Mouse (Mus musculus) frontal cortex, postnatal 25 days (tissue): ENCODE measurements around the gene Crlf3.
A peak's percentile ranks its signal among the peaks of the same experiment; 100 is the strongest.
"Not testable (repeated sequence)": the region's sequence is repeated elsewhere in the genome, so short reads cannot be mapped to it uniquely, and the experiment has no call there.

Experiments used
- DNase-seq, 2 experiments: peaks; one replicate each; pipeline ENCODE4 v3.0.0; 2022; ENCODE audit warnings: low spot score in 2 of 2

The Crlf3 gene

DNA sequence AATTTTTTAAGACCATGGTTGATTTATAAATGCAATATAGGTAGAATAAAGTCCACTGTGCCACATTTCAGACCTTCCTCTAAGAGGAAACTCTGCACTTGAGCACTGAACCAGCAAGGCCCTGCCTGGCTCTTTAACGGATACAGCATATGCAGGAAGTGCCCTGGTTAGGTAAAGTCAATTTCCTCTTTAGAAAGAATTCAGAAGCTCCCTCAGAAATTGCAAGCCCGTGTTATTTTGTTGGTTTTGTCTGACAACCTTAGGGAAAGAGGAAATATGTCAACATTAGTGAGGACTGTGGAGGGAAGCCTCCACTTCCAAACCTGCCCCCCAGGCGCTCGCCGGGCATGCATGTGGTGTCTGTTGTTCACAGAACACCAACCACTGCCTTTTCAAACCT is 13.2 kb downstream of the Crlf3 start:
- no peak for DNase-seq

DNA sequence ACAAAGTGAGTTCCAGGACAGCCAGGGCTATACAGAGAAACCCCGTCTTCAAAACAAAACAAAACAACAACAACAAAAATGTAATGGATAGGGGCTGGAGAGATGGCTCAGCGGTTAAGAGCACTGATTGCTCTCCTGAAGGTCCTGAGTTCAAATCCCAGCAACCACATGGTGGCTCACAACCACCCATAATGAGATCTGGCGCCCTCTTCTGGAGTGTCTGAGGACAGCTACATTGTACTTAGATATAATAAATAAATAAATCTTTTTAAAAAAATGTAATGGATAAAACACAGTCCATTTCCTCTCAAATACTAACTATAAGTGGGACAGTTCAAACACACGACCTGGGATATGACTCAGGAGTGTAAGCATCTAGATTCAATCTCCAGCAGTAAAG is 14.4 kb downstream of the Crlf3 start:
- not testable (repeated sequence) for DNase-seq

DNA sequence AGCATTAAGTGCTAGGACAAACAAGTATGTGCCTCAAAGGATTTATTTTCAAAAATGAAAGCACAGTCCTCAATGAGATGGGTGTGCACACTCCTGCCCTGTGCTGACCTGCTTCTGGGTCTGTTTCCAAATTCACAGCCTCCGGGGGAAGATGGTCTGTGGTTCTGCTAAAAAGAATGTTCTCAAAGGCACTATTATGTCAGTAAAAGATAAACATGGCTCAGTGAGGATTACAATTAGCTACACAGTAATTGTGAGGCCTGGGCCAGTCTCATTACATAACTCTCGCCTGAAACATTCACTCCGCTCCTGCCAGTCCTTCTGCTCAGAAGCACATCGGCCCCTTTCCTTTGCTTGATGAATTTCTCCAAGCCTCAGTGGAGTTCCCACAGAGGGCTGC is 18.6 kb downstream of the Crlf3 start:
- no peak for DNase-seq

DNA sequence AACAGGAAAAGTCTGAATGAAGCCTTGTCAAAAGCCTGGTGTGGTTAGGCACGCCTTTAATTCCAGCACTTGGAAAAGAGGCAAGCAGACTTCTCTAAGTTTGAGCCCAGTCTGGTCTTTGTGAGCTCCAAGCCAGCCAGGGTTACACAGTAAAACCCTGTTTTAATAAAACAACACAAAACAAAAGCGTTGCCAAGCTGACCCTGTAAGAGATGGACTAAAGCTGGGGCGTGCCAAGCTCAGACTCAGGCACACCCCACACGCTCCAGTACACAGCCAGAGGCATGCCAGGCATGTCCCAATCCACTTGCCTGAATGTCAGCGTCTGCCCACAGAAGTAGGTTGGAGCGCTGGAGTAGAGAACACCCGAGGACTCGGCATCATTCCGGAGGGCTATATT is 24.6 kb downstream of the Crlf3 start:
- DNase-seq = no peak

DNA sequence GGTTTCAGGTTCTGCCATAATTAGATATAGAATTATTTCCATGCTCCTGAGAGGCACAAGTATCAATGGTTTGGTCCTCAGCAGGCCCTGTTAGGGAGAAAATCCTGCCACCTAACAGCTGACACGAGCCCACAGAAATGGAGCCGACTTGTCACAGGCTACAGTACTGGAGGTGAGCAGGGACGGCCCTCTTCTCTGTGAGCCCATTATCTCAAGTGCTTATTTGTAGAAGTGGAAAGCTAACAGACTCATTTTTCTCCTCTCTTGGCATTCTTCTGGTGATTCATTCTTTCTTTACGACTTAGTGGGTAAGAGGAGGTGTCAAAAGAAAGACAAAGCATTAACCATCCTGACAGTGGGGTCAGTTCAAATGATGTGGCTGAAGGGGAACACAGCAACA is 26.1 kb downstream of the Crlf3 start:
- DNase-seq = no peak

DNA sequence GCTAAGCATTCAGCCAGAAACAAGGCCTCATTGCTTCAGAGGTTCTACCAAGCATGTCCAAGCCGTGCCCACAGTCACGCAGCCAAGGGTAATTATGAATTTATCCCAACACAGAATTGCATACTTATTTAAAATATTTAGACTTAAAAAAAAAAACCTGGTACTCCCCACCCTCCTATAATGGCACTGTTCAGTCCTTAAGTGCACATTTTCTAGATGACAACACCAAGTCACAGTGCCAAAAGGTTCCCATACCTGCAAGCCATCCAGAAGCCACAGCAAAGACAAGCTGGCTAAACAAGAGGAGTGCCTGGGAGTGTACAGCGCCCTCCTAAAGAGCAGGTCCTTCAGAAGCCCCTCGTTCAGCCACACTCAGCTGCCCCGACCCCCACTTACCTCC is 27.6 kb downstream of the Crlf3 start:
- DNase-seq = no peak

DNA sequence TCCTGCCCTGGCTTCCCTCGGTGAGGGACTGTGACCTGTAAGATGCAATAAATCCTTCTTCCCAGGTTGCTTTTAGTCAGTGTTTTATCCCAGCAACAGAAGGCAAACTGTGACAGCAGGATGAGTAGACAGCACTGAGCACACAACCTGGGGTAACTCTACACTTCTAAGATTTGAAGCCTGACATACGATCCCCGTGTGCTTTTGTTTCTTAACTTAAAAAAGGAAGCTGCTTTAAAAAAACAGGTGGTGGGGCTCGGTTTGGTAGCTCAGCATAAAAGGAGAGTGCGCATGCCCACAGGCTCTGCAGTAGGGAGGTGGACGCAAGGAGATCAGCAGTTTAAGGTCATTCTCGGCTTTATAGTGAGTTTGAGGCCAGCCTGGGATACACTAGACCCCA is 28.3 kb downstream of the Crlf3 start:
- DNase-seq = no peak

DNA sequence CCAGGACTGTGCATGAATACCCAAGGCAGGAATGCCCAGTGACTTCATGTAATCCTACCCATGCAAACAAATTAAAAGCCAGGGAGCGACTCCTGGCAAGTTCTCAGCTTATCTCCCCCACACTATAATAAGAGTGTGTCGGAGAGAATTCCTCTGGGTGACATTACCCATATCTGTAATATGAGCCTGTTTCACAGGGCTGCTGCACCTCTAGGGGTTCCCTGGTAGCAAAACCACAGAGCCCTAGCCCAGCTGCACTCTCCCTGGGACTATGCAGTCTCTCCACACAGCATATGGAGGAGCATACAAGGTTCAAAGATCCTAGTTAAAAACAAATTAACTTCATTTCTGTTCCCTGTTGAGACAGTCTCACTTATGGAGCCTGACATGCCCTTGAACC is 30.7 kb downstream of the Crlf3 start:
- DNase-seq = no peak

DNA sequence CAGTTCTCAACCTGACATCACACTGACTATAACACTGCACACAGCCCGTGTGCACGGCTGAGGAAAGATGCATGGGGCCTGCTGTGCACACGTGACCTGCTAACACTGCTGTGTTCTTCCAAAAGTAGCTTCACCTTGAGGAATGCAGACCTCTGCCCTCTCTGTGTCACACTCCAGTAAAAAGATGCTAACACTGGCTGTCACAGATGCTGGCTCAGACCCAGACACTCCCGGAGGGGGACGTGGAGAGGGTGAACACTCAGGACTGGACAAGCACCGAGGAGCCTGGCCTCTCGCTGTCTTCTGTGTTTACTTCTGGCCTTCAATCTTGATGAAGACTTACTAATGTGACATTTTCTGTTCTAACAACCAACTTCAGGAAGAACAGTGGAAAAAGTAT is 33.9 kb downstream of the Crlf3 start:
- DNase-seq = no peak

DNA sequence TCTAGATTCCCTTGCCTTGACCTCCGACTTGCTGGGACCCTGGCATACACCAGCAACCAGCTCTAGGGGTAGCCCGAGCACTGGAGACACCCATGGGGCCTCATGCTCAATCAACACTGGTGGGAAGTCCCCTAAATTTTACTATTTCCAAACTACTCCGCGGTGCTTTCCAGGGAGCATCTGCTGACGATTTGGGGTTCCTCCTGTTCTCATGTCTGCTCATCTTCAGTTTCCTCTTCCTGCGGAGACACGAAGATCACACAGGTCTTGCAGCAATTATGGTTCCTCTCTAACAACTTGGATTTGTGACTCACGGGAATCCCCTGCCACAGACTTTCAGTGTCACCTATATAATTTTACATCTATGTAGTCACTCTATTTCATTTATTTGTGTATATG is 37.4 kb downstream of the Crlf3 start:
- DNase-seq = no peak

DNA sequence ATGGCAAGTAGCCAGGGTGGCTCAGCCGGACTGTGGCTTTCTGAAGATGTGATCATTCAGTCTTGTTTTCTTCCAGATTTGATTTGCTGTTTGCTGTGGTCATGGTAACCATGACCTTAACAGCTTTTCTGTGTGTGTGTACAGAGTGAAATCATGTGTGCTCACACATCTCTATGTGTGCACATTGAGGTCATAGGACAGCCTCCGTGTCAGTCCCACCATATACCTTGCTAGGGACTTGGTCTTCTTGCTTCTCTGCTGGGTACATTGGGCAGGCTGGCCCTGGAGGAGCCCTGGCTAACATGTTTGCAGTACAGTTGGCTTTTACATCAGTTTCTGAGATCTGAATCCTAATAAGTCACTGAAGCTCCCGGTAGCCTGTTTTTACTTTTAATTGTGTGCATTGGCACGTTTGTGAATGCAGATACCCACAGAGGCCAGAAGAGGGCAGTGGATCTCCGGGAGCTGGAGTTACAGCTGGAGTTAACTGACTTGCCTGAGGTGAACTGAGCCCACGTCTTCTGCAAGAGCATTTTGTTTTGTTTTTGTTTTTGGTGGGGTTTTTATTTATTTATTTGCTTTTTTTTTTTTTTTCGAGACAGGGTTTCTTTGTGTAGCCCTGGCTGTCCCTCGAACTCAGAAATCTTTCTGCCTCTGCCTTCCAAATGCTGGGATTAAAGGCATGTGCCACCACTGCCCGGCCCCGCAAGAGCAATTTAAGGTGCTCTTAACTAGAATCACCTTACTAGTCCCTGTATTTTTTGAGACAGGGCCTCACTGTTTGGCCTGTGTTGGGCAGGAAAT is 38.0 kb downstream of the Crlf3 start:
- DNase-seq = peak in 1 of 2 experiments; percentile 18

DNA sequence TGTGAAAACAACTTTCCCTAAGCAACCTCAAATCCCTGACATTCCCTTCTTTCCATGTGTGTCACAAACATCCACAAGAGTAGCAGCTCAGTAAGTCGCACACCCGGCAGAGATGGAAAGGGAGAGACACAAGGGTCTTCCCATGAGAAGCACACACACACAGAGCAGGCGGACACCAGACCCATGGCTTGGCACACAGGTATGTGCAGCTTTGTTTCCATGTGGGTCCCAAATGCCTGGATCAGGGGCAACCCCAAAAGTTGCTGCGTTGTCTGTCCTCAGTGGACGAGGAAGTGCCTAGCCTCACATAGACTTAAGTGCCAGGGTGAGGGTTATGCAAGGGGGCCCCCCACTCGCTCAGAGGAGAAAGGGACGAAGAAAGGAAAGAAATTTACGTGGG is 43.3 kb downstream of the Crlf3 start:
- DNase-seq = no peak

DNA sequence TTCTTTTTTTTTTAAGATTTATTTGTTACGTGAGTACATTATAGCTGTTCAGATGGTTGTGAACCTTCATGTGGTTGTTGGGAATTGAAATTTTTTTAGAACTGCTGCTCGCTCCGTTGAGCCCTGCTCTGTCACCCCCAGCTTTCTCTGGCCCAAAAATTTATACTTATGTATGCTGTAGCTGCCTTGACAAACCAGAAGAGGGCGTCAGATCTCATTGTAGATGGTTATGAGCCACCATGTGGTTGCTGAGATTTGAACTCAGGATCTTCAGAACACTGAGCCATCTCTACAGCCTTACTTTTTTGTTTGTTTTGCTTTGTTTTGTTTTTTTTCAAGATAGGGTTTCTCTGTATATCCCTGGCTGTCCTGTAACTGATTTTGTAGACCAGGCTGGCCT is 59.5 kb downstream of the Crlf3 start:
- no peak for DNase-seq

DNA sequence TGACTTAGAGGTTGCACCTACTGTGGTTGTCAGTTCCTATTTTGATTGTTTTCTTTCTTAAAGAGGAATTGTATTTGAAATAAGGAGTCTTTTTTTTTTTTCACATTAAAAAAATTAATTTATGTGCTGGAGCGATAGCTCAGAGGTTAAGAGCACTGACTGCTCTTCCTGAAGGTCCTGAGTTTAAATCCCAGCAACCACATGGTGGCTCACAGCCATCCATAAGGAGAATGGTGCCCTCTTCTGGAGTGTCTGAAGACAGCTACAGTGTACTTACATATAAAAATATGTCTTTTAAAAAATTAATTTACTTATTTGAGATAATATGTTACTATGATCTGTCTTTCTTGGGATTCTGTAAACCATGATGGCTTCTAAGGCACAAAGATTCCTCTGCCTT is 61.0 kb downstream of the Crlf3 start:
- no peak for DNase-seq

DNA sequence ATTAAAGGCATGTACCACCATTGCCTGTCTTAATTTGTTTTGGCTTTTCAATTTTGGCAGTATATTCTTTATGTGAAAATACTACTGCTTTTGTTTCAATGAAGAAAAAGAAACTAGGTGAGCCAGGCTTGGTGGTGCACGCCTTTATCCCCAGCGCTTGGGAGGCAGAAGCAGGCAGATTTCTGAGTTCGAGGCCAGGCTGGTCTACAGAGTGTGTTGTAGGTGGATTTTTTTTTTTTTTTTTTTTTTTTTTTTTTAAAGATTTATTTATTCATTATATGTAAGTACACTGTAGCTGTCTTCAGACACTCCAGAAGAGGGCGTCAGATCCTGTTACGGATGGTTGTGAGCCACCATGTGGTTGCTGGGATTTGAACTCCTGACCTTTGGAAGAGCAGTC is 64.3 kb downstream of the Crlf3 start:
- DNase-seq = not testable (repeated sequence)
